Mouse (Mus musculus) thymus, adult 2 months (tissue): Measurements from ENCODE around the gene Add2.

Experiments used
- CTCF ChIP-seq: fragments of 200-500 bp; IDR thresholded peaks from 2 replicates; pipeline ENCODE4 v1.5.1; 2012; ENCODE audit warnings: mild to moderate bottlenecking, control low read depth, low read length, moderate library complexity, borderline replicate concordance; ENCODE audit not compliant: control insufficient read depth, poor library complexity, insufficient read depth; ENCODE audit errors: extremely low read depth
- POLR2A ChIP-seq: fragments of 200-500 bp; IDR thresholded peaks from 2 replicates; pipeline ENCODE4 v1.6.1; 2012; ENCODE audit warnings: mild to moderate bottlenecking, low read length, control low read depth, moderate library complexity; ENCODE audit not compliant: control insufficient read depth, poor library complexity, insufficient read depth; ENCODE audit errors: extremely low read depth

GRCm38 (mm10) chr6:86064318-86065016 is 36.0 kb downstream of the Add2 start:
- no peak for TF ChIP-seq POLR2A
- TF ChIP-seq CTCF: no peak
